Mouse (Mus musculus) midbrain, embryonic 12.5 days (tissue): Measurements from ENCODE around the gene Oas2. TPM values are rescaled to one million over a fixed set of nuclear protein-coding genes. Genes with fewer than 3 reads are reported as not detected.
"Not testable (repeated sequence)": the region's sequence is repeated elsewhere in the genome, so short reads cannot be mapped to it uniquely, and the experiment has no call there.

ENCODE experiments used
- ATAC-seq: fragments of 200-750 bp; cut with Nextera tagmentation; 2 replicates; pipeline ENCODE4 v1.8.0; 2017; ENCODE audit warnings: low read depth, moderate TSS enrichment, moderate library complexity; ENCODE audit not compliant: low FRiP score
- H3K27ac ChIP-seq: fragments of 300-500 bp; sonication (generic); replicated peaks from 2 replicates; pipeline ENCODE4 v1.5.1; 2016; ENCODE audit warnings: mild to moderate bottlenecking
- H3K27me3 ChIP-seq: fragments of 300-500 bp; sonication (generic); 2 replicates; pipeline ENCODE4 v1.6.1; 2016; ENCODE audit warnings: mild to moderate bottlenecking
- H3K36me3 ChIP-seq: fragments of 300-500 bp; sonication (generic); 2 replicates; pipeline ENCODE4 v1.6.1; 2016
- H3K4me1 ChIP-seq: fragments of 300-500 bp; sonication (generic); 2 replicates; pipeline ENCODE4 v1.6.1; 2016
- H3K4me2 ChIP-seq: fragments of 300-500 bp; sonication (generic); replicated peaks from 2 replicates; pipeline ENCODE4 v1.6.1; 2016; ENCODE audit warnings: mild to moderate bottlenecking, moderate library complexity
- H3K4me3 ChIP-seq: fragments of 300-500 bp; sonication (generic); 2 replicates; pipeline ENCODE4 v1.5.1; 2016; ENCODE audit warnings: mild to moderate bottlenecking
- H3K9ac ChIP-seq: fragments of 300-500 bp; sonication (generic); replicated peaks from 2 replicates; pipeline ENCODE4 v1.6.1; 2016; ENCODE audit warnings: mild to moderate bottlenecking, moderate library complexity
- H3K9me3 ChIP-seq: fragments of 300-500 bp; sonication (generic); 2 replicates; pipeline ENCODE4 v1.6.1; 2016; ENCODE audit warnings: mild to moderate bottlenecking
- WGBS: fragments of 180-500 bp; shearing (Covaris S2); methylation state at CpG from one replicate; pipeline ENCODE4 v1.1.7; 2016; 5-methylcytosine and 5-hydroxymethylcytosine counted together
- polyA plus RNA-seq: library from polyadenylated mRNA; unstranded; fragments of >200 nt; fragmentation: Nextera tagmentation; extraction: Ambion mirVana; gene quantifications from 2 replicates; pipeline ENCODE4 v1.2.1, GENCODE M21; 2016

Gene Oas2
- polyA plus RNA-seq: 0.21 and 0.34 TPM in 2 replicates

DNA sequence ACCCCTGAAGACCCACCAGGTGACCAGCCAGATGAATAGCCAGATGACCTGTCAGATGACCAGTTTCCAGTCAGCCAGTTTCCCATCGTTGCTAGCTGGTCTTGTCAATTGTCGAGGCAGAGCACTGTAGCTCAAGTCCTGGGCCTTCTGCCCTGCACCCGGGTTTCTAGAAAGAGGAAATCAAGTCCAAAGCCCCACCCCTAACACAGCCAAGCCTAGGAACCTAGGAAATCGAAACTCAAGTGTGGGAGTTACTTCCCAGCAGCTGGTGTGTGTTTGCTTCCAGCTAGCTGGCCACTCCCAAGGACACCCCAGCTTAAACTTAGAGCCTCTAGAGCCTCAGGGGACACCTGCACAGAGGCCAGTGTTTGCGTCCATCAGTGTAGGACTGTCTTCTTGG is at the start of gene Oas2:
TSS of gene Oas2 (minus strand) at position 166 of the 400 bp plus-strand sequence.
- ATAC-seq: no peak
- Histone ChIP-seq H3K27ac (no peak within 1 kb of the TSS), H3K4me3 (no peak within 1 kb of the TSS), H3K4me2 (no peak within 1 kb of the TSS), H3K36me3 (no peaks in the 10 kb centered on the region), H3K4me1 (no peaks in the 10 kb centered on the region), H3K9me3 (no peaks in the 10 kb centered on the region), H3K27me3 (no peaks in the 10 kb centered on the region), H3K9ac (no peak within 1 kb of the TSS)
- WGBS: 65% methylated on average over 5 of the region's 5 CpGs

GRCm38 (mm10) chr5:120798943-120799342 is 49.3 kb upstream of the Oas2 start:
- not testable (repeated sequence) for H3K9me3 ChIP-seq, H3K36me3 ChIP-seq, H3K4me2 ChIP-seq, H3K4me3 ChIP-seq, H3K27ac ChIP-seq, ATAC-seq, H3K4me1 ChIP-seq, H3K9ac ChIP-seq, H3K27me3 ChIP-seq
- 72% methylated on average over 2 of the region's 2 CpGs for WGBS

DNA sequence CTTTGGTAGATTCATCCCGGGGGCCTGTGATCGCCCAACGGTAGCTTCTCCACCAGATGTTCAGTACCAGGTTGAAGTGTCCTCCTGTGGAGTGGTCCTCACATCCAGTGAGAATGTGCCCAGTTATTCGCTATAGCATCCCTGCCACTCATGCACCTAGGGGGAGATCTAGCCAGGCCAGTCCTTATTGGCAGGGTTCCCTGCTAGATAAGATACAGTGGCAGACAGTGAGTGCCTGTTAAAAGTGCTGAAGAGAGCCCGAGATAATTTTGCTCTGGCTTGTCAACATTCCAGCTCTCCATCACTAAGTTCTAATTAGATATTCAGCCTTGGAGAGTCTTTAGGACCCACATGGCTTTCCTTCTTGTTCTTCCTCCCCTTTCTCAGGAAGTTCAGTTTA is 48.5 kb upstream of the Oas2 start:
- WGBS: 83% methylated on average over 5 of the region's 5 CpGs
- not testable (repeated sequence) for ATAC-seq, H3K4me3 ChIP-seq, H3K27ac ChIP-seq, H3K27me3 ChIP-seq, H3K4me1 ChIP-seq, H3K9ac ChIP-seq, H3K9me3 ChIP-seq, H3K4me2 ChIP-seq, H3K36me3 ChIP-seq

DNA sequence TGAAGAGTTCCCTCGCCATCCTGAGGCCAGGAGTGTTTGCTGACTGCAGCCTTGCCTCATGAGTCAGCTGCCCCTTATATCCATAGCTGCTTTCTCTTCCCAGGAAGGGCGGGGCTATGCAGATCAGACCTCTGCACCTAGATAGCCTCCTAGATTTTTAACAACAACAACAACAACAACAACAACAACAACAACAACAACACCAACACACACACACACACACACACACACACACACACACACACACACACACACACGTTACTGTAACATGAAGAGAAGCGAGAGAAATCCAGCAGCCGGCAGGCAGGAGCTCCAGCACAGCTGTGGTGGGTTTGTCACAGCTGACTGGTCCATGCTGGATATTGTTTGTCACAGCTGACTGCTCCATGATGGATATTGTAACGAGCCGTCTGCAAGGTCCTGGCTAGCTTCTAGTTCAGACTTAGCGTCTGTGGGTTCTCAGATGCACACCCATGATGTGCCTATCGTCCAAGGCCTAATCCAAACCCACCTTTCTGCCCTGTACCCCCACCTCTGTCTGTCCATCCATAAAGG is 45.9 kb upstream of the Oas2 start, which contains the start of gene Oas1e:
TSS of gene Oas1e (minus strand) at position 51 of the 555 bp plus-strand sequence.
- H3K4me2 ChIP-seq, H3K27me3 ChIP-seq, H3K4me3 ChIP-seq, ATAC-seq, H3K4me1 ChIP-seq, H3K36me3 ChIP-seq, H3K9me3 ChIP-seq, H3K9ac ChIP-seq, H3K27ac ChIP-seq: not testable (repeated sequence)
- WGBS: 59% methylated on average over 9 of the region's 9 CpGs

GRCm38 (mm10) chr5:120793043-120793442 is 43.4 kb upstream of the Oas2 start:
- no peaks in the 10 kb centered on the region for H3K4me1 ChIP-seq
- no peaks in the 10 kb centered on the region for H3K9me3 ChIP-seq
- H3K9ac ChIP-seq: no peak overlapping the region
- H3K27me3 ChIP-seq: no peaks in the 10 kb centered on the region
- 14% methylated on average over 2 of the region's 2 CpGs for WGBS
- no peak overlapping the region for H3K27ac ChIP-seq
- H3K4me2 ChIP-seq: no peak overlapping the region
- H3K4me3 ChIP-seq: no peak overlapping the region
- no peaks in the 10 kb centered on the region for H3K36me3 ChIP-seq
- ATAC-seq: no peak

GRCm38 (mm10) chr5:120787042-120787441 is 37.4 kb upstream of the Oas2 start:
- Histone ChIP-seq H3K9ac (no peak overlapping the region), H3K27me3 (no peaks in the 10 kb centered on the region), H3K4me2 (no peak overlapping the region), H3K36me3 (no peaks in the 10 kb centered on the region), H3K9me3 (no peaks in the 10 kb centered on the region), H3K4me1 (no peaks in the 10 kb centered on the region), H3K4me3 (no peak overlapping the region), H3K27ac (no peak overlapping the region)
- 76% methylated on average over 3 of the region's 3 CpGs for WGBS
- no peak for ATAC-seq

DNA sequence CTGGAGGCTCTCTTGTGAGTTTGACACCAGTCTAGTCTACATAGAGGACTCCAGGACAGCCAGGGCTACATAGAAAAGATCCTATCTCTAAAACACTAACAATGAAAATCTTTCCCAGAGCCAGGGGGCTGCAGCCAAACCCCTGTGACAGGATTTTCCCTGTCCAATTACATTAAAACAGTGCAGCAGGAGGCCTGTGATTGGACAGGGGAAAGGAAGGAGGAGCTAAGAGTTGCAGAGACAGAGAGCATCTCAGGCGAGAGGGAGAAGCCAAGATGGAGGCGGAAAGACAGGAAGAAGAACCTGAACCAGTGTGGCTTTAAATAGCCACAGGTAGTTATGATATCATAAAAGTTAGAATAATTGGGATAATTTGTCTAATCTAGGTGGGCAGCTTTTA is 32.8 kb upstream of the Oas2 start:
- H3K4me2 ChIP-seq: no peak overlapping the region
- ATAC-seq: no peak
- H3K4me1 ChIP-seq: no peaks in the 10 kb centered on the region
- no peak overlapping the region for H3K9ac ChIP-seq
- no peaks in the 10 kb centered on the region for H3K9me3 ChIP-seq
- WGBS: 78% methylated on average over 2 of the region's 2 CpGs
- H3K4me3 ChIP-seq: no peak overlapping the region
- no peaks in the 10 kb centered on the region for H3K36me3 ChIP-seq
- H3K27ac ChIP-seq: no peak overlapping the region
- no peaks in the 10 kb centered on the region for H3K27me3 ChIP-seq

- Histone ChIP-seq H3K9me3 (no peaks in the 10 kb centered on the region), H3K36me3 (no peaks in the 10 kb centered on the region)
These were observed 32.0 kb upstream of the Oas2 start for GRCm38 (mm10) chr5:120781646-120782045.

DNA sequence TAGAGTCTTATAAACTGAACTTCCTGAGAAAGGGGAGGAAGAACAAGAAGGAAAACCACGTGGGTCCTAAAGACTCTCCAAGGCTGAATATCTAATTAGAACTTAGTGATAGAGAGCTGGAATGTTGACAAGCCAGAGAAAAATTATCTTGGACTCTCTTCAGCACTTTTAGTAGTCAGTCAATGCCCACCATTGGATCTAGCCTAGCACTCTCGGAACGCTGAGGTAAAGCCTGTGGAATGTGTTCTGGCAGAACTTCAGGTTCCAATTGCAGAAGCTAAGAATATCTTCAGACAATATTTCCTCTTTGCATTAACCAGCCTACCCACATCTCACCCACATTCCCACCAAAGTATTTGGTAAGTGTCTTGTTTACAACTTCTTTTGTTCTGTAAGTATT is 30.3 kb upstream of the Oas2 start:
- no peaks in the 10 kb centered on the region for H3K27me3 ChIP-seq
- 63% methylated on average over 3 of the region's 3 CpGs for WGBS
- no peak overlapping the region for H3K9ac ChIP-seq
- no peak for ATAC-seq
- no peak overlapping the region for H3K4me2 ChIP-seq
- no peaks in the 10 kb centered on the region for H3K4me1 ChIP-seq
- no peak overlapping the region for H3K4me3 ChIP-seq
- no peaks in the 10 kb centered on the region for H3K9me3 ChIP-seq
- no peaks in the 10 kb centered on the region for H3K36me3 ChIP-seq
- no peak overlapping the region for H3K27ac ChIP-seq

More at GRCm38 (mm10) chr5:120781646-120782045, 32.0 kb upstream of the Oas2 start:
- Histone ChIP-seq H3K9ac (no peak overlapping the region), H3K4me2 (no peak overlapping the region), H3K4me1 (no peaks in the 10 kb centered on the region), H3K27me3 (no peaks in the 10 kb centered on the region), H3K4me3 (no peak overlapping the region), H3K27ac (no peak overlapping the region)
- 100% methylated on average over 1 of the region's 1 CpGs for WGBS
- no peak for ATAC-seq

DNA sequence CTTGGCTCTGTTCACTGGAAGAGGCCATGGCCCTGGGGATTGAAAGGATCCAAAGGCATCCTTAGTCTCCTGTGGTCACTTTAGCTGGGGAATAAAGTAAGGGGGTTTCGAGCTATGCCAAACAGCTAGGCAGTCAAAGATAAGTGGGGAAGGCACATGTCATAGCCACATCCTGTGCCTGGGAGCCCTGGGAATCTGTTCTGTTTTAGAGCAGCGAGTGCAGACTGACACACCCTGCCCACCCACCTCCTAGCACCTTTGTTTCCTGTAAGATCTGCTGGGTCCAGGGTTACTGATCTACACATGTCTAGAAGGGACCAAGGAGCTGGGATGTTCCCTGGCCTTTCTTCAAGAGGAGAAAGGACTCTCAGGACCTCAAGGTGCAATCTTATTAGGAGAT is 29.3 kb upstream of the Oas2 start:
- no peak for ATAC-seq
- WGBS: 75% methylated on average over 2 of the region's 2 CpGs
- H3K4me1 ChIP-seq: no peaks in the 10 kb centered on the region
- H3K36me3 ChIP-seq: no peaks in the 10 kb centered on the region
- H3K27me3 ChIP-seq: no peaks in the 10 kb centered on the region
- H3K4me3 ChIP-seq: no peak overlapping the region
- H3K27ac ChIP-seq: no peak overlapping the region
- no peak overlapping the region for H3K9ac ChIP-seq
- H3K4me2 ChIP-seq: no peak overlapping the region
- H3K9me3 ChIP-seq: no peaks in the 10 kb centered on the region

DNA sequence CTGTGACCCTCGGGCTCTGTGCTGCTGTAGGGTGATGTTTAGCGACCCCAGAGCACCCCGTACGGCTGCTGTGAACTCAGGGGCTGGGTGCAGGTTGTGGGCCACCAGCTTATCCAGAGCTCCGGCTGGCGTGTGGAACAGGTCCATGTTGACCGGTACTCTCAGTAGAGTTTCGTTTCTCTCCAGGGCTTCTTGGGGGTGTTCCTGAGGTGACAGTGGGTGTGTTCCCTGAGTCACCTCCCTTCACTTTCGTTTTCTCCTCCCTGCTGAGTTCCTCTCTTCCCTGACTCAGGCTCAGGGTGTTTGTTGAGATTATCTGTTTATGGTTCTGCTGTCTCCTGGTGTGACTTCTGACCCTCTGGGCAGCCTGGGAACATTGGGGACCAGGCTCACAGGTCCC is 27.8 kb upstream of the Oas2 start, which contains the start of gene Oas3:
TSS of gene Oas3 (minus strand) at position 184 of the 400 bp plus-strand sequence.
- ATAC-seq: no peak
- Histone ChIP-seq H3K9me3 (no peaks in the 10 kb centered on the region), H3K27me3 (no peaks in the 10 kb centered on the region), H3K36me3 (no peaks in the 10 kb centered on the region), H3K4me2 (no peak within 1 kb of the TSS), H3K4me3 (no peak within 1 kb of the TSS), H3K9ac (no peak within 1 kb of the TSS), H3K27ac (no peak within 1 kb of the TSS), H3K4me1 (no peaks in the 10 kb centered on the region)
- WGBS: 74% methylated on average over 9 of the region's 9 CpGs

- Histone ChIP-seq H3K4me1 (no peaks in the 10 kb centered on the region), H3K27me3 (no peaks in the 10 kb centered on the region), H3K9ac (no peak overlapping the region), H3K9me3 (no peaks in the 10 kb centered on the region), H3K36me3 (no peaks in the 10 kb centered on the region), H3K4me3 (no peak overlapping the region), H3K4me2 (no peak overlapping the region), H3K27ac (no peak overlapping the region)
- ATAC-seq: no peak
- WGBS: 68% methylated on average over 5 of the region's 5 CpGs
These were observed 27.1 kb upstream of the Oas2 start for GRCm38 (mm10) chr5:120776801-120777200.
